Mouse (Mus musculus) heart, adult 2 months (tissue): Measurements from ENCODE around the gene Smok2a. TPM values are rescaled to one million over a fixed set of nuclear protein-coding genes. Genes with fewer than 3 reads are reported as not detected.
"Not testable (repeated sequence)": the region's sequence is repeated elsewhere in the genome, so short reads cannot be mapped to it uniquely, and the experiment has no call there.

Source experiments
- DNase-seq, 2 experiments: peaks; one replicate each; pipeline ENCODE4 v3.0.0; 2021
- H3K27ac ChIP-seq: fragments of 200-600 bp; 2 replicates; pipeline ENCODE4 v1.8.1; 2022
- H3K27me3 ChIP-seq: fragments of 200-500 bp; 2 replicates; pipeline ENCODE4 v1.6.1; 2012; ENCODE audit warnings: mild to moderate bottlenecking, low read length, inconsistent platforms, mixed read lengths; ENCODE audit not compliant: control insufficient read depth, insufficient read depth
- H3K36me3 ChIP-seq: fragments of 200-500 bp; 2 replicates; pipeline ENCODE4 v1.6.1; 2012; ENCODE audit warnings: low read length, inconsistent platforms; ENCODE audit not compliant: control insufficient read depth, insufficient read depth
- H3K4me1 ChIP-seq: fragments of 200-500 bp; 2 replicates; pipeline ENCODE4 v1.6.1; 2011; ENCODE audit warnings: low read length; ENCODE audit not compliant: control insufficient read depth, insufficient read depth
- H3K4me3 ChIP-seq: fragments of 200-600 bp; 2 replicates; pipeline ENCODE4 v1.8.1; 2022
- H3K79me2 ChIP-seq: fragments of 200-500 bp; replicated peaks from 2 replicates; pipeline ENCODE4 v1.6.1; 2012; ENCODE audit warnings: mild to moderate bottlenecking, inconsistent platforms, low read length, moderate library complexity, mixed read lengths; ENCODE audit not compliant: control insufficient read depth, insufficient read depth
- H3K9ac ChIP-seq: fragments of 200-500 bp; 2 replicates; pipeline ENCODE4 v1.6.1; 2012; ENCODE audit warnings: low read depth, mild to moderate bottlenecking, control low read depth, inconsistent platforms, low read length, mixed read lengths
- WGBS: fragments of 180-500 bp; shearing (Covaris S2); methylation state at CpG from one replicate; pipeline ENCODE4 v1.1.7; 2018; 5-methylcytosine and 5-hydroxymethylcytosine counted together
- intact Hi-C: fragments of 180-260 bp; cut with DNase I; formaldehyde crosslinking; loops from one replicate; pipeline ENCODE4 v1.15.1; 2025
- polyA plus RNA-seq: library from polyadenylated mRNA; depleted of rRNA; stranded (reverse); fragments of >200 nt; gene quantifications from 2 replicates; pipeline ENCODE4 v1.2.3, GENCODE M21; 2012
- total RNA-seq, 2 experiments: library from RNA; stranded (reverse); gene quantifications; 2 replicates each; pipeline ENCODE4 v1.2.3; 2021

The Smok2a gene
- total and polyA plus RNA-seq, 3 experiments = not detected

DNA sequence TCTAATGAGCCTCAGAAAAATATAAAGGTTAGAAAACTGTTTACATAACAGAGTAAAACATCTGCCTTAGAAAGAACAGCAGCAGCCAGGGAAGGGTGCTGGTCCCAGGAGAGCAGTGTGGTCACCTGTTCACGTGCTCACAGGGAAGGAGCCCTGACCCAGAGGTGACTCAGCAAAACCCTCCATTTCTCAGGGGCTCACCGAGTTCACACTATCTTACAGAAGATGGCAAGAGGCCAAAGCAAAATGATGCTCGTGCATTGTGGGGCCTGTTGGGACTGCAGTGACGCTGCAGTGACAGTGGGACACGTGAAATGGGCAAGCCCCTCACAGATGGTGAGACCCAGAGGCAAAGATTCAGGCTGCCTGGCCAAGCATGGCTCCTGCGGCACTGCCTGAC lies 33.4 kb upstream of the Smok2a start:
- H3K79me2 ChIP-seq, H3K27me3 ChIP-seq, H3K4me1 ChIP-seq, H3K36me3 ChIP-seq, H3K4me3 ChIP-seq, DNase-seq, H3K9ac ChIP-seq, H3K27ac ChIP-seq, intact Hi-C loops: not testable (repeated sequence)
- WGBS = 54% methylated on average over 6 of the region's 6 CpGs

DNA sequence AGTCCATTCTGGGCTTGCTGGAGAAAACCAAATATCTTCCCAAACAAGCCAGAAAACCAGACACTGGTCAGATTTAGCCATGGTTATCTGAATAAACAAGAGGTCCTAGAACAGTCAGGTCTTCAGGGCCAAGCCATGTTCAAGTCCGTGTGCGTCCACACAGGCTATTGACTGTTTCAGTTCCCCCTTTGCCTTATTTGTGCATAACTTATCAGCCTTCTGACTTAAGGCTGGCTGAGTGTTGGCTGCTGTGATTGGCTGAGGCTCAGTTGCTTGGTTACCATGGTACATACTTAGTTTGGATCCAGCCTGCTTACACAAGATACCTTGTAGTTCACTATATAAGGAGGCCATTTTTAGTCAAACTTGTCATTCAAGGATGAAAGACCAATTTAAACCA lies 32.1 kb upstream of the Smok2a start:
- H3K9ac ChIP-seq, intact Hi-C loops, H3K4me1 ChIP-seq, H3K79me2 ChIP-seq, H3K4me3 ChIP-seq, DNase-seq, H3K27me3 ChIP-seq, H3K27ac ChIP-seq, H3K36me3 ChIP-seq: not testable (repeated sequence)
- WGBS = 82% methylated on average over 2 of the region's 2 CpGs

DNA sequence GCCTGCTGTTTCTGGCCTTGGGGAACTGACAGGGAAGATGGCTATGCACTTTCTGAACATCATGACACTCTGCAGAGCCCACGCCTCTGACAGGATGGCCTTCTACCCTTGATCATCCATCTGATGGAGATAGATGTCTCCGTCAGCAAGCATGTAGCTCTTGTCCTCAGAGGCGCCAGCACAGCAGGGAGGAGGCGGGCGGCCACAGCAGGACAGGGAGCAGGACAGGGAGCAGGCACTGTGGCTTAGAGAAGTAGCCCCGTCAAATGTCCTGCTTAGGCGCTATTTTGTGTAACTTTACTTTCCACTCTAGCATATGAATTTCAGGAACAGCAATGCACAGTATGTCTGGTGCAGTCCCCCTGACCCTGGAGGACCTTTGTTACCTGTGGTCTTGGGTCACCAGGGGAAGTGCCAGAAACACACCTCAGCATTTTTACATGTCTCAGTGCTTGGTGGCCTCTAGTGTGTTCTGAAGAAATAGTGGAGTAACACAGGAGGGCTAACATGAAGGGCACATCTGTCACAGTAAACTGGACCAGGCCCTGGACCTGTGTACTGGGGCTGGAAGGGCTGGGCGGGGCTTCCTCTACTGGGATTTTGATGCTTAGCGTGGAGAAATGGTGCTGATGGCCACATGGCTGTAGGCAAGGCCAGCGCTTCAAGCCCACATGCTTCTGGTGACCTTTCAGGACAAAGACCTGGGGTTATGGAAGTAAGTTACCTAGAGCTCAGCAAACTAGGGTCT lies 30.0 kb upstream of the Smok2a start:
- H3K27ac ChIP-seq, H3K4me3 ChIP-seq, H3K9ac ChIP-seq, H3K36me3 ChIP-seq, DNase-seq, H3K27me3 ChIP-seq, H3K79me2 ChIP-seq, intact Hi-C loops, H3K4me1 ChIP-seq: not testable (repeated sequence)
- 80% methylated on average over 10 of the region's 10 CpGs for WGBS

DNA sequence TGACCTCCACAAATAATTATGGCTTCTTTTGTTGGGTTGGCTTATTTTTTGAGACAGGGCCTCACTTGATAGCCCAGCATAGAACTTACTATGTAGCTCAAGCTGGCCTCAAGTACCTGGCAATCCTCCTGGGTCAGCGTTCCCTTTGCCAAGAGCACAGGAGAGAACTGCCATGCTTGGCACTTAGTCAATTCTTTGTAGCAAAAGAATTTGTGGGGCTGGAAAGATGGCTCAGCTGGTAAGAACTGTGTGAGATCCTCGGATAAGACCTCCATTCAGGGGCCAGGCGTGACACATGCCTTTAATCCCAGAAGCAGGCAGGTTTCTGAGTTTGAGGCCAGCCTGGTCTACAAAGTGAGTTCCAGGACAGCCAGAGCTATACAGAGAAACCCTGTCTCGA lies 24.5 kb upstream of the Smok2a start:
- H3K9ac ChIP-seq, H3K4me3 ChIP-seq, H3K27ac ChIP-seq, H3K27me3 ChIP-seq, H3K4me1 ChIP-seq, intact Hi-C loops, DNase-seq, H3K79me2 ChIP-seq, H3K36me3 ChIP-seq: not testable (repeated sequence)
- WGBS = 54% methylated on average over 4 of the region's 4 CpGs

DNA sequence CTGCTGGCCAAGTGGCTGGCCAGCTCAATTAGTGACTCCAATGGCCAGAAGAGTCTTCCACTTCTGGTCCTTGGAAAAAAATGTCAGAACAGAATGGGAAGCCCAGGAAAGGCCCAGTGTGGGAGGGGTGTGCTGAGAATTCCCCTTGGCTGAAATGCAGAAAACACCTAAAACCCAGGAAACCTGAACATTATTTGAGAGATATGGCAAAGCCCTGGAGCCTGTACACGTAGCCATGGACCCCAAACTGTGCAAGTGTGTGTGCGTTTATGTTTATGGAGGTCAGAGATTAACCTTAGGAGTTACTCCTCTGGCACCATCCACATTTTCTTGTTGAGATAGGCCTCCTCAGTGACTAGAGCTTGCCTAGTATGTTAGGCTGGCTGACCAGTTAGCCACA lies 22.2 kb upstream of the Smok2a start:
- H3K79me2 ChIP-seq, intact Hi-C loops, H3K36me3 ChIP-seq, H3K9ac ChIP-seq, H3K4me3 ChIP-seq, H3K27ac ChIP-seq, DNase-seq, H3K27me3 ChIP-seq, H3K4me1 ChIP-seq: not testable (repeated sequence)
- 89% methylated on average over 2 of the region's 2 CpGs for WGBS

DNA sequence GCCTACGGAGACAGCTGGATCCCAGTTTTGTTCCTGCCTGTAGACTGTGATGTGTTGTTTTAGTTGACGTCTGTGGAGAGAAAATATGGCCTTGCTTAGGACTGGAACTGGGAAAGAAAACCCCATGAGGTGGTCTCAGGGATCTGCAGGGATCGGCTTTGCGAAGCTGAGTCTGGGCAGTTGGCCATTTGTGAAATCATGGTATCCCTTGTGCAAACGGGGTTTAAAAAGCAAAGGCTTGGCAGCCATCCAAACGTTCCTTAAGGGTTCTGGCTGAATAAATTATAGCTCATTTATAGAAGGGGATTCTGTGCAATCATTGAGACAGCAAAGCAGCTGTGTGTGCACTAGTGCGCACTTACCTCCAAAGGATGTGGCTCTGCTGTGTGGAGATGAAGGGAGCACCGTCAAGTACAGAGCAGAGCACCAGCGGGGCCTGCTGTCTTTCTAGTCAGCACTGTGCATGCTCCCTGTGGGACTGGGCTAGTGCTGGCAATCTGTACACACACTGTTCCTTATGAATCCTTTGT lies 21.0 kb upstream of the Smok2a start:
- intact Hi-C loops, H3K4me1 ChIP-seq, H3K4me3 ChIP-seq, H3K79me2 ChIP-seq, H3K27ac ChIP-seq, H3K27me3 ChIP-seq, DNase-seq, H3K9ac ChIP-seq, H3K36me3 ChIP-seq: not testable (repeated sequence)
- 63% methylated on average over 8 of the region's 9 CpGs for WGBS

DNA sequence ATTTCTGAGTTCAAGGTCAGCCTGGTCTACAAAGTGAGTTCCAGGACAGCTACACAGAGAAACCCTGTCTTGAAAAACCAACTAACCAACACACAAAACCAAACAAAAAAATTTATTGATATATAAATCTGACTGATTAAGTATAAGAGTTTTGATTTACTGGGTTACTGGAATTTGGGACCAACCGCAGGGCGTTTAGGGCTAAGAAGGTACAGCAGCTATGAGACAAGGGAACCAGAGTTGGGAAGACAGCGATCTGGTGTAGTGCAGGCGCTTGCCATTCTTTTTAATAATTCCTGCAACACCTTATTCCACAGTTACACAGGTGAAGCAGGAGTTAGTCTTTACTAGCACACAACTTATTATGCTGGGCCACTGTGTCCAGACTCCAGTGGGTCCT lies 19.4 kb upstream of the Smok2a start:
- H3K9ac ChIP-seq, H3K4me1 ChIP-seq, DNase-seq, H3K36me3 ChIP-seq, H3K27me3 ChIP-seq, H3K27ac ChIP-seq, intact Hi-C loops, H3K4me3 ChIP-seq, H3K79me2 ChIP-seq: not testable (repeated sequence)
- WGBS = 83% methylated on average over 4 of the region's 4 CpGs

DNA sequence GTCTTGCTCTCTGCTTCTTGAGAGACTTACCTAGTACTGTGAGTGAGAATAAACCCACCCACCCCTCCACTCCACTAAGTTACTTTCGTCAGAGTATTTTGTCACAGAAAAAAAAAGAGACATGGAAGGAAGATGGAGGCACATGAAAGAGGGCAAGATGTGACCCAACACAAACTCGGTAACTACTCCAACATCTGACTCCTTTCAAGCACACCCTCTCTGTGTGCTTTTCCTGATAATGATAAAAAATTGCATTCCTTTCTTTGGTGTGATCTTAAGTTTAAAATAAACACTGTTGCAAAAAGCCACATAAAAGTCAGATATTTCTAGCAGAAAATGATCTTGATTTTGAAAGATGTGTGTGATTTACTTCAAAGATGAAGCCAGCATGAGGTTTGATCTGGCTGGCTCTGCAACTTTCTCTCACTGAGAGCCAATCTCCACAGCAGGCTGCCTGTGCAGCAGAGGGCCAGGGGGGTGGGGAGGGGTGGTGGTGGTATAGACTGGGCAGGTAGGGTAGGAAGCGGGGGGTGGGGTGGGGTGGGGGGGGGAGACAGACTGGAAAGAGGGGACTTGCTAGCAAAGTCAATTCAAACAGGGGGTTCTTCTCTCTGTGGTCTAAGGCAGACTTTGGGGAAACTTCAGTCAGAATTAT lies 18.4 kb upstream of the Smok2a start:
- 62% methylated on average over 2 of the region's 3 CpGs for WGBS
- H3K36me3 ChIP-seq, H3K4me1 ChIP-seq, H3K27ac ChIP-seq, H3K4me3 ChIP-seq, H3K27me3 ChIP-seq, H3K79me2 ChIP-seq, intact Hi-C loops, H3K9ac ChIP-seq, DNase-seq: not testable (repeated sequence)

DNA sequence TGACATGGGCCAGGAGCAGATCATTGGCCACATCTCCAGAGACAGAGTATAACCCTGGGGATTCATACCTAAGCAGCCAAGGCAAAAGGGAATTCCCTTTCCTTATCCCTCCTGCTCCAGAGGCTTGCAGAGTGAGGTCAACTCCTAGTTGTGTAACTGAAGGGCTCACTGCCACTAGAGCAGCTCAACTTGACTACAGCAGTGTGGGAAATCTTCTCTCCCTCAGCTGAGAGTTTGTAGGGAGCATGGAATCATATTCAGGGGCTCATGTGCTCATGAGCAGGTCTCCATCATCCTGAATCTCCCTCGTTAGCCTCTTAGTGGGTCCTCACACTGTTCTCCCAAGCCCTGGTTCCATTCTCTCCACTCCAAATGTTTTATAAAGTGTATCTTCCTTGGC lies 15.7 kb upstream of the Smok2a start:
- H3K4me1 ChIP-seq, H3K79me2 ChIP-seq, H3K27ac ChIP-seq, H3K27me3 ChIP-seq, DNase-seq, intact Hi-C loops, H3K36me3 ChIP-seq, H3K9ac ChIP-seq, H3K4me3 ChIP-seq: not testable (repeated sequence)
- 79% methylated on average over 1 of the region's 1 CpGs for WGBS
